Mouse (Mus musculus) ES-E14 (cell line): Measurements from ENCODE around the gene Mrtfb.

ENCODE experiments used
- CHD2 ChIP-seq: IDR thresholded peaks from 2 replicates; pipeline ENCODE4 v1.6.1; 2014; ENCODE audit warnings: mild to moderate bottlenecking, low read depth, low read length, inconsistent platforms
- HCFC1 ChIP-seq: IDR thresholded peaks from 2 replicates; pipeline ENCODE4 v1.6.1; 2012; ENCODE audit warnings: low read length, inconsistent platforms, borderline replicate concordance; ENCODE audit not compliant: insufficient read depth
- ZC3H11A ChIP-seq: IDR thresholded peaks from 2 replicates; pipeline ENCODE4 v1.6.1; 2012; ENCODE audit warnings: low read depth, mild to moderate bottlenecking, inconsistent platforms, low read length, borderline replicate concordance
- ZNF384 ChIP-seq: IDR thresholded peaks from 2 replicates; pipeline ENCODE4 v1.6.1; 2012; ENCODE audit warnings: low read depth, low read length, inconsistent platforms

GRCm38 (mm10) chr16:13368645-13369044 is 112.4 kb downstream of the Mrtfb start:
- TF ChIP-seq HCFC1 (no peak), ZNF384 (no peak), CHD2 (no peak), ZC3H11A (no peak)
